Mouse (Mus musculus) left cerebral cortex, postnatal 10 days (tissue): ENCODE data around the gene Wdpcp. TPM values are rescaled to one million over a fixed set of nuclear protein-coding genes. Genes with fewer than 3 reads are reported as not detected.

ENCODE experiments used
- DNase-seq, 2 experiments: peaks; one replicate each; pipeline ENCODE4 v3.0.0; 2021 to 2022; ENCODE audit warnings: low spot score in 2 of 2, mixed read lengths in 1 of 2; ENCODE audit errors: extremely low spot score in 1 of 2
- intact Hi-C: fragments of 180-260 bp; cut with DNase I; formaldehyde crosslinking; loops from one replicate; pipeline ENCODE4 v1.15.1; 2025
- total RNA-seq, 2 experiments: library from RNA; stranded (reverse); gene quantifications; 2 replicates each; pipeline ENCODE4 v1.2.3; 2021

Gene Wdpcp
- total RNA-seq, 2 experiments from 2014 or later = 18.5 to 19.1 TPM

DNA sequence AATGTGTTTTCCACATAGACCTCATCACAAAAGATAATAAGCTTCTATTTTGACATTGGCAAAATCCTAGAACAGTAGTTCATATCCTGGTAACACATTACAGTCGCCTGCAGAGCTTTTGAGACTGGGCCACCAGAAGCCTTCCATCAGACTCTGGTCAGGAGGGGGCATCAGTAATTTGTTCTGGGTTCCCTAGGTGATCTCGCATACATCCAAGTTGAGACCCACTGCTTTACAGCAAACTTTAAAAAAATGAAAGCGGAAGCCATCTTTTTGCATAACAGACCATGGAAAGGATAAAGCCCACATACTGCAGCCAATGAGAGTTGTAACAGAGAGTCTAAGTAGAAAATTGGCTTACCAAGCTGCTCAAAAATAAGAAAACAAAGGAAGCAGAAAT, 125.6 kb downstream of the Wdpcp start:
- DNase-seq = no peak
- intact Hi-C loops = no loop called here

DNA sequence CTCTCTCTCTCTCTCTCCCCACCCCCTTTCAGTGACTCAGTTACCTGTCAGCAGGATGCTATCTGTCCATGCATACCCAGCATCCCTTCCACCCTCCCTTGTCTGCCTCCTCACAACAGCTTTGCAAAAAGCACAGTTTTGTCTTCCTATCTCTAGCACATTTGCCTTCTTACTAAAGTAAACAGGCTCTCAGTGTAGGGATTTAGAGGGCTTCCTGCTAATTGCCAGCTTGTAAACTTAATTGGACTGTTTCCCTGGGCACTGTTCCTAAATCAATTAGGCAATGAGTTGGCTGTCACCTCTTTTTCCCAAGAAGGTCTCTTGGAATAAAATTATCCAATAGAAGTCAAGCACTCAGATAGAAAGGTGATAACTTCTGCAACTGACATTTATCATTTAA, 141.5 kb downstream of the Wdpcp start:
- intact Hi-C loops = no loop called here
- DNase-seq = peak in 1 of 2 experiments; percentile 3

DNA sequence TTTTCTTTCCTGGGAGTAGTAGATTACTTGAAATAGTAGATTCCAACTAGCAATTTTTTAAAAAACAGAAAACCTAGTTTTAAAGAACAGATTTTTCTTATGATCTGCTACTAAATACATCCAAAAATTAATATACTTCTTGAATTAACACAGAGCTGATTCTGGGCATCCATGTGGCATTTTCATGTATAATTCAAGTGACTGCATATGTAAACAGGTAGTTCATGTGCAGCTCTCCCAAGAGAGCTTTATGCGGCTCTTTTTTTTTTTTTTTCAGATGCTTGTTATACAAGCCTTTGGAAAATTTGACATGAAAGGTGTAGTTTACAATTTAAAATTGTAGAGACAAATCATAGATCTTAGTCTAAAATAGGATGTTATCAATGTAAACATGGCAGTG, 142.0 kb downstream of the Wdpcp start:
- no peak for DNase-seq
- intact Hi-C loops = no loop called here

DNA sequence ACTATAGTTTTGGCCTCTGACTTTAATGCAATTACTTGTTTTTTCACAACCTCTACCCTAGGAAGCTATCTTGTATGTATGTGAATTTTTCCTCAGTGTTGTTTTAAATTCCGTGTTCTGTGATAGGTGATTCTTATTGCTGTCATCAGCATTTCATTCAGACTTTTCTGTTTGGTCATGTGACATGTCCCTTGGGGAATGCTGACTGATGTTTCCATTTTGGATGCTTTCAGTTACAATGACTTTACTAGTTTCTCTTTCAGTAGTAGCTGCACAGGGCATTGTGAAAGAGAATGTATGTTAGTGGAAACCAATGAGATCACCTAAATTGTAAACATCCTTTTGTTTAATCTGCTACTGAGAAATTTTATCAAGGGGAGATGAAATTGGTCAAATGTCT, 154.3 kb downstream of the Wdpcp start:
- intact Hi-C loops = no loop called here
- no peak for DNase-seq

DNA sequence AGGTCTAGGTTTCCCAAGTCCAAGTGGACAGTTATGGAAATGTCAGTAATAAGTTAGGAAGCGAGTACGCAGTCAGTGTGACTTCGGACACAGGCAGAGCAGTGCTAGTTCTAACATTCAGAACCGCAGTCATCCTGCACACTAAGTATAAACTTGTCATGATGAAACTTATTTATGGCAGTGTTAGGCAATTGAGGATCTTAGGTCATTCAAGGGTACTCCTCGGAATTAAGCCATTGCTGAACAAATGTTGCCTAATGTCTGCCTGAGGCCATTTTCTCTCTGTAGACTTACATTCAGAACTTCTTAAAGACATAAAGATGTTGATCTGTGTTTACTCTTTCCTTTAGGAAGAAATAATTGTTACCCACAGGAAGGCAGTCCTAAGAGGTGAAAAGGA, 157.0 kb downstream of the Wdpcp start:
- intact Hi-C loops = no loop called here
- DNase-seq = no peak

DNA sequence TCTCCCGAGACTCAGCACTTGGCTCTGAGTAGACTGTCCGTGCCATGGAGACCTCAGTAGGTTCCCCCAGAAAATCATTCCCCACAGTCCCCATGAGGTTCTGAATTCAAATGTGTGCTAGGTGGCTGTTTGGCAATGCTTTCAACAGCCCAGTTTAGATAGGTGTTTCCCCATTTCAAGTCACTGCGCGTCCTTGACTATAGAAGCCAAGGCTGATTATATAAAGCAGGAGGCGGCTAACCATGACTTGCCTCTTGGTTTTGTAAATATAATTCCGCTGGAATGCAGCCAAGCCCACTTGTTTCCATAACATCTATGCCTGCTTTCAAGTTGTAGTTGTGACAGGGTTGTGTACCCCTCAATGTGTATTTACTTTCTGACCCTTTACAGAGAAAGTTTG, 157.9 kb downstream of the Wdpcp start:
- intact Hi-C loops = no loop called here
- no peak for DNase-seq

DNA sequence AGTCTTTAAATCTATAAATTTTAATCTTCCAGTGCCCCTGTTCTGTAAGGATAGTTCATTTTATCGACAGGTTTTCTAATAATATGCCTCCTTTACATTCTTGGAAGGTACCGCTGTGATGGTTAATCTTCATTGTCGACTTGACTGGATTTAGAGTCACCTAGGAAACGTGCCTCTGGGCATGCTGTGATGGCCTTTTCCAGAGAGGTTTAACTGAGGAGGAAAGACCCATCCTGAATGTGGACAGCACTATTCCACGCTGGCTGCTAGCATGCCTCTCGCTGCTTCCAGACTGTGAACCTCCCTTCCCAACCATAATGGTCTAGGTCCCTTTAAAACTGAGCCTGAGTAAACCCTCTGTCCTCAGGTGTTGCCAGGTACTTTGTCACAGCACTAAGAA, 163.2 kb downstream of the Wdpcp start:
- intact Hi-C loops = no loop called here
- no peak for DNase-seq

DNA sequence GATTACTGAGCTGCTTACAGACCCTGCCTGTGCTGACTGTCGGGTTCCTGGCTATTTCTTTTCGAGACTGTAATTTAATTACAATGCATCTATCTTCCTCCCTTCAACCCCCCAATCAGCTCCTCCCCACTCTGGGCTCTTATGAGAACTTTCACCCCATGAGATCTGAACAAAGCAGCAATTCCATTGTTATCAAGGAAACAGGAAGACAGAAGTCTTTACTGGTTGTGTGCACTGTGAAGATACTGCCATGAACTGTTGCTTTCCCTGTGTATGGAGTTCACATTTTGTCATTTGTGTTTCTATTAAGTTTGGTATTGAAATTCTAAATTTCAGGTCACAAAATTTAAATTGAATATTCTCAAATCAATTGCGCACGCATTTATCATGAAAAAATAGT, 177.5 kb downstream of the Wdpcp start:
- intact Hi-C loops = no loop called here

DNA sequence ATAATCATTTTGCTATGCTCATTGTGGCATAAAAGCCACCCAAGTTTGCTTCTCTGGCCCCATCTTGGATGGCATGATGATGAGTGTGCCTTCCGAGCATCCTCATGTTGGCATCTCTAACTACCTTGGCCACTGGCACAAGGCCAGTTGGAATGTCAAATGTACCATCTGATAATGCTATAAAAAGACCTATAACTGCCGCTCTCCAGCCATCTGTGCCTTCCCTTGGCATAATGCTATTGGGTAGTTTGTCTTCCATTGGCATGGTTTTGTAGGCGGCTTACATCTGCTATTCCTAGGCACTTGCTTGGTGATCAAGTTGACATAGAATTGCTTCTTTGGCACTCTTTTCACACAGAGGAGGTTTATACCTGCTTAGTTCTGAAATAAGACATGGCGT, 191.2 kb downstream of the Wdpcp start:
- intact Hi-C loops = no loop called here
- DNase-seq = peak; percentile 2 to 16

More for the DNA sequence above, 177.5 kb downstream of the Wdpcp start:
- no peak for DNase-seq

DNA sequence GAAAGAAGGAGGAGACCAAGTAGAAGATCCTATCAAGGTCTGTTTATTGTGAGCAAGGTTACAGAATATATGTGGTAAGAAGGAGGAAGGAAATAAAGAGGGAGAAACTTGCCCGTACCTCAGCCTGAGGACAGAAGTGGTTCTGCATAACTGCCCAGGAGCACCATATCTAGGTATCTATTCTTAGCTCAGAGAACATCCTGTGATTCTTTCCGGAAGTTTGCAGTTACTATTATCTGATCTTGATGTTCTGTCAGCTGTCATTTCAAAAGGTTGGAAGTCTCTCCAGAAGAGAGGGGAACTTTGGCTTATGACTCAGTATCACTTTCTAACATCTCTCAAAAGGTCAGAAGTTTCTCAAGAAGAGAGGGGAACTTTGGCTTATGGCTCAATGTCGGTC, 216.8 kb downstream of the Wdpcp start:
- DNase-seq = no peak
- intact Hi-C loops = no loop called here

DNA sequence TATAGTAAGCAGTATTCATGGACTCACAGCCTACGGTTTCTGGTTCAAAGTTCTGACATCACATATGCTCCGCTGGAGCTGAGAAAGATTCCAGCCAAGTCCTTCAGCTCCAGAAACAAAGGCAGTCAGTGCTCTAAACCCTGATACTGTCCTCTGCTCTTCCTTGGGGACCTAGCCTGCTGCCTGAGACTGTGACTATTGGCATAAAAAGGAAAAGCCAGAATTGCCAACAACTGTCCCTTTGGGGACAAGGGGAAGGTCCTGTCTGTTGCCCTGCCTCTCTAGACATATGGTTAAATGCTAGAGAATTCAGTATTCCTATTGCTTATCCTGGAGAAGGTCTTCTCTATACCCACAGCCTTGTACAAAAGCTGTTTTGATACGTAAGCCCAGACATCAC, 252.9 kb downstream of the Wdpcp start:
- intact Hi-C loops = no loop called here
- no peak for DNase-seq

DNA sequence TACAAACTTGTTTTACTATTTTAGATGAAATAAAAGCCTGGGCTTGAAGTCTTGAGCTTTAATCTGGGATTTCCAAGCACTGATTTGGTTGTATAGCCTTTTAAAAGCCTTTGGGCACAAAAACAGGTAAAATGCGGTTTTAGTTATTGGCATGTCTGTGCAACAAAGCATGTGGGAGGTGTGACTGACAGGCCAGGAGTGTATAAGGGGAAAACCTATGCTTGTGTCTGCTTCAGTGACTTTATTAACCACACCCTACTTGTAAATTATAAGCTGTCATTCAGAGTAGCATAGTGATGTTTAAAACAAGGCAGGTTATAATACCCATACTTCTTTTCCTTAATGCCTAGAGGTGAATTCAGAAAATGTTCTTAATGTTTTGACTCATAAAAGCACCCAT, 254.5 kb downstream of the Wdpcp start:
- intact Hi-C loops = no loop called here
- DNase-seq = no peak

DNA sequence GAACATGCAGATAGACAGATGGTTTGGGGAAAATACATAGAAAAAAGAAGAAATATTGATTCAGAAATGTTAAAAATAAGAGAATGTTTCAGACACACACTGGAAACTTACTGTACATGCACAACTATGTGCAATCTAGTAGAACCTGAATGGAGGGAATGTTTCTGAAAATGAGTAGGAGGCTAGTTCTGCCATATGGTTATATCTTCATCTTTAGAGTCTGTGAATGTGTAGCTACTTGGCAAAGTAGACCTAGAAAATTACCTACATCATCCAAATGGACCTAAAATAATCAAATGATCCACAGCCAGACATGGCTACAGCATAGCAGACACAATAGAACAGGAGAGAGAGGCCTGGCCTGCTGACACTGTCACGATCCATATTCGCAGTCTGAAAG, 275.0 kb downstream of the Wdpcp start:
- no peak for DNase-seq
- intact Hi-C loops = no loop called here

DNA sequence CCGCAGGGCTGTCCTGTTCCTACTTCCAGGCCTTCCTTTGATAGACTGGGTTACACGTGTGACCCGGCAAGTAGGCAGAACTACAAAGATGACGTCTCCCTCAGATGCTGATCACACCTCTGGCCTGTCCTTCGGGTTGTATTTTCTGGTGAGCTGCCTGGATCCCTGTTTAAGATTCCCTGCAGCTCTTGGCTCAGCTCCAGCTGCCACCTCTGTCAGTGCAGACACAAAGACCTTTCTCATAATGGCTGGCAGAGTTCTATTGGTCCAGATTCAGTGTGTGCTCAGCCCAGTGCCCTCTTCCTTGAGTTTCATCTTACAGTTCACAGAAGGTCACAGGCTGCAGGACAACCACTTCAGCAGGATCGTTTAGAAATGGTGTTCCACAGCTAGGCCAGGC, 292.0 kb downstream of the Wdpcp start:
- intact Hi-C loops = no loop called here
- peak in 1 of 2 experiments; percentile 34 for DNase-seq

DNA sequence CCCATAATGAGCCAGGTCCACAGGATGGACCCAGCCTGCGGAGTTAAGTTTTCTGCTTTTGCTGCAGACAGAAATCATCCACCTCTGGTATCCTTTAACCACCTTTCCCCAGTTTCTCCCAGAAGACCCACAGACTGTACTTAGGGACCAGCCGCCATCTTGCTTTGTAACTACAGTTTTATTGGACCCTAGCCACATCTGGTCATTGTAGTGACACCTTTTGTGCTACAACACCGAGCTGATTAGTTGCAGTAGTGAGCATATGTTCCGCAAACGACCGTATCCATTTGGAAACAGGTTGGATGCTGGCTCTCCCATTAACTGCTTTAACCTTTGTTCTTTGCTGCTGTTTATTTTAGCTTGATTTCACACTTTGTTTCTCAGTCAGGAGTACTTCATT, 292.5 kb downstream of the Wdpcp start:
- DNase-seq = no peak
- intact Hi-C loops = no loop called here

DNA sequence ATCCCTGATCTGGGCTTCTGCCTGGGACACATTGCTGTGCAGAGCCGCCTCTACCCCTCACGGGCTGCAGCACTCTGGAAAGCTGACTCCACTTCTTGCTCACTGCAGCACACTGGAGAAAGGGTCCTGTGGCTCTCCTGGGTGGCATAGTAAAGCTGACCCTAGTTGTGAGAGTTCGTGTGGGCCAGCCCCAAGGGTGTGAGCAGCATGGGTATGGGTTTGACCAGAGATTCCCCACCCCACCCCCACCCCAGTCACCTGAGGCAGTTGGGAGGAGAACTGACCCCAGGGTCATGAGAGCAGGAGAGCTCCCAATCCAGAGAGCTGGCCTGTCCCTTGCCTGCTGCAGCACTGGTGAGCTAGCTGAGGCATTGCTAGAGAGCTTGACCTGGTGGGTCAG, 296.6 kb downstream of the Wdpcp start:
- intact Hi-C loops = no loop called here
- DNase-seq = no peak

DNA sequence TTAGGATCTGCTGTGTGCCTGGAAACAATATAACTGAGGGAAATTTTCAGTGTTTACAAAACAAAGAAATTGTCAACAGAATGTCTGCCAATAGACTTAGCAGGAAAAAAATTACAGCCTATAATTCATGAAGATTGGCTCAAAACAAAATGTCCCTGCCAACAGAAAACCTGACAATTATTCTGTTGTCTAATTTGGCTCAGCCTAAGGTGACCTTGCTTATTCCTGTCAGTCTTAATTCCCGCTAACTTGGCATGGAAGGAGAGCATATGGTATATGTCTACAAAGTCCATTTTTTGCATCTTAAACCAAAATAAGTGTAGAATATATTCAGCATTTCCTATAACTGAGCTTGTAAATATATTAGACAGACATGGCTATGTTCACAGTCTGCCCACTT, 298.8 kb downstream of the Wdpcp start:
- no peak for DNase-seq
- intact Hi-C loops = no loop called here

DNA sequence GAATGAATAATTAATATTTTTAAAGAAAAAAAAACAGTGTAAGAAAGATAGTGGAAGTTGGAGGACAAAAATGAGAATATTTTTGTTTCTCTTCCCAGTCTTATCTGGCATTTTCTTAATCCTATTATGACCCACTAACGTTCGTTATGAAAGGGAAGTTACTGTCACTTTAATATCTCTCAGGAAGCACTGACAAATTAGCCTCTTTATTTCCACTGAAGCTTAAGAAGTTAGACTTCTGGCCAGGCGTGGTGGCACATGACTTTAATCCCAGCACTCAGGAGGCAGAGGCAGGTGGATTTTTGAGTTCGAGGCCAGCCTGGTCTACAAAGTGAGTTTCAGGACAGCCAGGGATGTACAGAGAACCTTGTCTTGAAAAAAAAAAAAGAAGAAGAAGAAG, 299.7 kb downstream of the Wdpcp start:
- intact Hi-C loops = no loop called here
- no peak for DNase-seq

DNA sequence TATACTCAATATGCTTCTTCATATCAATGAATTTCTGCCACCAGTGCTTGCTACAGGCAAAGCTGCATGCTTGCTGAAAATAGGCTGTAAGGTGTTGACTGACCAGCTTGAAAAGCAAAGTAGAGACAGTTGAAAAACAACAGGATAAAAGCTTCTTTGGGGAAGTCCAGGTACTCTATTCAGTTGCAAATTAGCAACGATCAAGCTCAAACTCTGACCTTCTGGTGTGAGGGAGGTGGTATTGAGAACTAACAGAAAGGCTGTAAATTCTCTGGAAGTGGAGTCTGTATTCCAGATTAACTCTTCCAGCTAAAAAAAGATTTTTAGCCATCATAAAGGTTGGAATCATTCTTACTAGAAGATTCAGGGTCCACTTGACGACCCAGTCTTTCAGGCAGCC, 303.0 kb downstream of the Wdpcp start:
- DNase-seq = no peak
- intact Hi-C loops = no loop called here

DNA sequence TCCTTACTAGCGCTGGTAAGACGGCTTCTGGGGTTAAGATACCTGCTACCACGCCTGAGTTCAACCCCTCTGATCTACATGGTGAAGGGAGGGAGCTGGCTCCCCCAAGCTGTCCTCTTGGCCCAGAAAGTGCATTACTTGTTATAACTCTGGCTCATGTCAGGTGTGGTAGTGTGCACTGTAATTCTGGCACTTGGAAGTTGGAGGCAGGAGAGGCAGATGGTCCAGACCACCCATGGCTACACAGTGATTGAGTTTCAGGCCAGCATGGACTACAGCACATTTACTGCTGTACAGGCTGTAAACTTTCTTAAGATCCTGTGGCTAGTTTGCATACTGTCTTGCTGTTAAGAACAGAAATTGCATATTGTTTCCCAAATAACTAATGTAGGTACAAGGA, 322.7 kb downstream of the Wdpcp start:
- intact Hi-C loops = no loop called here
- no peak for DNase-seq

DNA sequence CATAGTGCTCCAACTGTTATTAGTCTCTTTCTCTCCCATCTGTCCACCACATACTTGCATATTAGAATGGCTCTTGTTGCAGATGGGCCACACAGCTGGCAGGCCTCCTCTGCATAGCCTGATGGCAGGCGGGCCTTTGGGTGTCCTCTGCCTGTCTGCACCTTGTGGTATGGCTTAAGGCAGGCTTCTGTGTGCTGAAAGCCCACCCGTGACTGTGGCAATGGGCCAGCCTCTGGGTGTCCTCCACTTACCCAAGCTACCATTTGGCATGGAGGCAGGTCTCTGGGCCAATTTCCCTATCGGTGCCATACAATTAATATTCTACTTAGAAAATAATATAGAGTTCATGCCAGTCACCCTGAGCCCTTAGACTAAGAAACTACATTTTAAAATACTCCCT, 350.5 kb downstream of the Wdpcp start:
- intact Hi-C loops = no loop called here
- DNase-seq = no peak
